Comparison of ENCODE assay signal across 27 mouse cellular contexts in the genomic region with DNA sequence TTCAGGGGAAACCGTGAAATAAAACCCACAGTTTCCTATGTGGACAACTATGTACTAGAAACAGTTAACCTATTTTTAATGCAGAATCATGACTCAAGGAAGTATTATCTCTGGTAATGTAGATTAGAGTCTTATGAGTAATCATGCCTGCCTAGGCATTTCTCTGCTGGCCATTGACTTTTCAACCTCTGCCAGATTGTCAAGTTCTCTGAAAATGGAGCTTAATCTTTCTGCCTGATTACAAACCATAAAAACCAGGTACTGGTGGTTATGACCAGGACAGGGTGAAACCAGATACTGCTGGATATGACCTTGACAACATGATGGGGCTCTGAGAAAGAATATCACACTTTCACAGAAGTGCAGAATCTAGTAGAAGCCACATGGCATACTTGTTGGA.
"Had no signal": no experiment of that assay in that cellular context is flagged by ENCODE, and none has a peak within 500 bp of the region (broad histone marks: within the 10 kb centered on the region; RNA-seq: fewer than 3 reads in every experiment).

No protein-coding gene starts in this region.

- H3K27ac ChIP-seq: gastrocnemius, adult 2 months; heart, embryonic 10.5 days; hindbrain, embryonic 10.5 days; hindbrain, embryonic 12.5 days; hindbrain, embryonic 14.5 days; kidney, embryonic 15.5 days; kidney, postnatal 0 days; left cerebral cortex, adult 2 months; limb, embryonic 10.5 days; limb, embryonic 12.5 days; liver, embryonic 13.5 days; liver, embryonic 15.5 days had no signal

- ATAC-seq: hindbrain, embryonic 16.5 days; inflammation-experienced regulatory T-cells, adult 6 months; liver, postnatal 0 days had no signal

- H3K4me3 ChIP-seq: gastrocnemius, adult 2 months; heart, embryonic 10.5 days; heart, embryonic 12.5 days; hindbrain, embryonic 10.5 days; hindbrain, embryonic 12.5 days; kidney, embryonic 15.5 days; left cerebral cortex, adult 2 months; limb, embryonic 10.5 days; limb, embryonic 12.5 days; liver, embryonic 13.5 days; liver, embryonic 15.5 days had no signal

- H3K4me2 ChIP-seq: heart, embryonic 12.5 days; hindbrain, embryonic 12.5 days; hindbrain, embryonic 14.5 days; kidney, embryonic 15.5 days; limb, embryonic 12.5 days; liver, embryonic 11.5 days; liver, embryonic 13.5 days; liver, embryonic 15.5 days had no signal

- H3K4me1 ChIP-seq: heart, embryonic 10.5 days; heart, embryonic 12.5 days; hindbrain, embryonic 10.5 days; hindbrain, embryonic 12.5 days; kidney, embryonic 15.5 days; limb, embryonic 10.5 days; limb, embryonic 12.5 days; liver, embryonic 13.5 days; liver, embryonic 15.5 days had no signal

- H3K9me3 ChIP-seq: heart, embryonic 10.5 days; heart, embryonic 12.5 days; hindbrain, embryonic 10.5 days; hindbrain, embryonic 12.5 days; kidney, embryonic 15.5 days; limb, embryonic 10.5 days; limb, embryonic 12.5 days; liver, embryonic 13.5 days; liver, embryonic 15.5 days had no signal

- H3K27me3 ChIP-seq: heart, embryonic 12.5 days; hindbrain, embryonic 12.5 days; kidney, embryonic 15.5 days; limb, embryonic 12.5 days; liver, embryonic 13.5 days; liver, embryonic 15.5 days had no signal

- H3K36me3 ChIP-seq: heart, embryonic 10.5 days; heart, embryonic 12.5 days; hindbrain, embryonic 10.5 days; hindbrain, embryonic 12.5 days; kidney, embryonic 15.5 days; limb, embryonic 10.5 days; limb, embryonic 12.5 days; liver, embryonic 13.5 days; liver, embryonic 15.5 days had no signal

- DNase-seq: gastrocnemius, adult 2 months; gastrocnemius, postnatal 10 days; gastrocnemius, postnatal 25 days; heart, adult 18-20 months; heart, postnatal 10 days; heart, postnatal 4 days; kidney, adult 11 months; kidney, adult 2 months; kidney, adult 9 months; kidney, postnatal 25 days; liver; liver, embryonic 13.5 days; liver, postnatal 0 days had no signal

- H3K9ac ChIP-seq: heart, embryonic 12.5 days; hindbrain, embryonic 12.5 days; hindbrain, embryonic 14.5 days; kidney, embryonic 15.5 days; limb, embryonic 12.5 days; liver, embryonic 13.5 days; liver, embryonic 15.5 days; liver, postnatal 0 days had no signal
